Mouse (Mus musculus): ENCODE data around the gene Atxn7l2. TPM values are rescaled to one million over a fixed set of nuclear protein-coding genes. Genes with fewer than 3 reads are reported as not detected.
A peak's percentile ranks its signal among the peaks of the same experiment; 100 is the strongest.

Gene Atxn7l2
- polyA plus RNA-seq, 1 experiment from 2014 or later, result 27.1 TPM

DNA sequence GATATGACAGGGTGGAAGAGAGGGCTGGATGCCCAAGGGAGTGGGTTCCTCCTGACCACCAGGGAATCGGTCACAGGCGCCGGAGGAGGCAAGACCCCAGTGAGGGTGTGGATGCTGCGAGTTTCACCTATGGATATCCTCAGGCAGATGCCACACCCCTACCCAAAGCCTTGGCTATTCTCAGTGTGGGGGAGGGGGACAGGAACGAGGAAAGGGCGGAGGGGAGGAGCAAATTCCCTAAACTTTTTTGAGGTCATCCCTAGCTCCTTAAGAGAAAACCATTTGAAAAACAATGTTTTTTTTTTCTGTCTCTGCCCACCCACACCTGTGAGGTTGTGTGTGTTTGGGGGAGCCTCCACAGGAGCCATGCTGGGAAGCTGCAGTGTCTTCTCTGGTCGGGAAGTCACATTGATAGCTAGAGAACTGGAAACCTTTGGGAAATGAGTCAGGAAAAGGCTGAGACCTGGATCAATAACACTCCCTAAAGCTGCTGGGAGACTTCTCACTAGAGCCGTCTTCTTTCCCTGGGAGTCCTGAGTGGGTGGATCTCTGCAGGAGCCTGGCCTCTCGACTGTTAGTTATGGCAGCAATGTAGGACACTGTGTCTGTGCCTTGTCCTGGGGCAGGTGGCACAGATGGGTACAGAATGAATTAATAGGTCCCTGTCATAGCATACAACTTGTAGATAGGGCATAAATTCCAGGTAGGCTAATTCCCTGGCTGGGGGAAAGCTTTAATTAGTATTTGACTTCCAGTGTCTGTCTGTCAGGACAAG lies 21.8 kb downstream of the Atxn7l2 start:
- Histone ChIP-seq H3K27me3 (peaks cover 28% of the 10 kb centered on the region), H3K36me3 (0 out of 2 replicates have a peak, but pooled peaks cover 6% of the 10 kb centered on the region), H3K4me3 (no peak overlapping the region), H3K9me3 (no peaks in the 10 kb centered on the region), H3K4me2 (no peak overlapping the region), H3K4me1 (peaks cover 14% of the 10 kb centered on the region), H3K27ac (no peak overlapping the region), H3K9ac (no peak overlapping the region)
- WGBS, result 70% methylated on average over 9 of the region's 9 CpGs
- no peak for ATAC-seq (ENCODE audit: insufficient number of reproducible peaks, insufficient read depth, low FRiP score, low TSS enrichment, low read depth)

GRCm38 (mm10) chr3:108187111-108187795 lies 23.5 kb downstream of the Atxn7l2 start:
- Histone ChIP-seq H3K9ac (peak overlapping the region; percentile 73; the same call in 1 of the 2 replicates), H3K4me1 (peaks cover 14% of the 10 kb centered on the region), H3K4me2 (peak overlapping the region; percentile 91), H3K9me3 (no peaks in the 10 kb centered on the region), H3K36me3 (0 out of 2 replicates have a peak, but pooled peaks cover 6% of the 10 kb centered on the region), H3K27me3 (peaks cover 28% of the 10 kb centered on the region), H3K27ac (no peak overlapping the region), H3K4me3 (peak overlapping the region; percentile 66)
- no peak for ATAC-seq (ENCODE audit: insufficient number of reproducible peaks, insufficient read depth, low FRiP score, low TSS enrichment, low read depth)
- 53% methylated on average over 20 of the region's 20 CpGs for WGBS

DNA sequence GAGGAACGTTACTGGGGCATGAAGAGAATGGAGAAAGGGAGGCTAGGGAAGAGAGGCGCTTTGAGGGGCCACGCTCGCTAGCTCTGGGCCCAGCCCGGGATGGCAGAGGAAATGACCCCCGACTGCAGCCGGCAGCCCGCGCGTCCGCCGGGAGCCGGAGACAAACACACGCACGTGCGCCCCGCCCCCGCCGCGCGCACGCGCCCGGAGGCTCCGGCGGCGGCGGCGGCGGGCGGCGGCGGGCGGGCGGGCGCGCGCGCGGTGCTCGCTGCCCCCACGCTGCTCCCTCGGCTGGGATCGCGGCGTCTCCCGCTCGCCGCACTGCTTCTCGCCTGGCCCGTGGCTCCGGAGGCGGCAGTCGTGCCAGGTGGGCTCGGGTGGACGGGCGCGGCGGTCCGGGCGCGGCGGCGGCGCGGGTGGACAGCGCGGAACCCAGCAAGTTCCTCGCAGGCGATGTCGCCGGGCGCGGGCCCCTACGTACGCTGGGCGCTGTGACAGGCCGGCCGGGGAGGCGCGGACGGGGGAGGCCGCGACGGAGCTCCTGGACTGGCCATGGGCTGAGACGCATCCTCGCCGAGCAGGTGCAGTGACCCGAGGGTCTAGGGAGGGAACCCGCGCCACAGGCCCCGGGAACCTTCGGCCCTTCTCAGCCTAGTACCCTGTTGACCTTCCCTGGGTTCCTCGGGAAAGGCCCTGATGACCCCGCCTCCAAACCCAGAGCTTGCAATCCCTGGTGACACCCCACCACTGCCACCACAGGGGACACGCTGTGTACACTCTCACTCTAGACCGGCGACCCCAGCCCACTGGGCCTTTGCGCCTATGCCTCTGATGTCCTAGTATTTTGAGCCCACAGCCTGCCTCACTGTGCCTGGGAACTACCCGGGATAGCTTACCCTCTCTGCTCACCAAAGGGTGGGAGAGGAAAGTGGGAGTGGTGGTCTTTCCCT lies 24.4 kb downstream of the Atxn7l2 start, which contains the start of gene Amigo1:
Amigo1 (plus strand) TSS at position 238 of the 950 bp plus-strand sequence.
- Histone ChIP-seq H3K27ac (no peak within 1 kb of the TSS), H3K27me3 (peaks cover 28% of the 10 kb centered on the region), H3K9ac (peak within 1 kb of the TSS; percentile 73), H3K4me2 (peak within 1 kb of the TSS; percentile 91), H3K9me3 (no peaks in the 10 kb centered on the region), H3K36me3 (0 out of 2 replicates have a peak, but pooled peaks cover 6% of the 10 kb centered on the region), H3K4me3 (peak within 1 kb of the TSS; percentile 66), H3K4me1 (peaks cover 14% of the 10 kb centered on the region)
- ATAC-seq (ENCODE audit: insufficient number of reproducible peaks, insufficient read depth, low FRiP score, low TSS enrichment, low read depth), result peak; percentile 35; the same call in 1 of the 2 replicates
- 1% methylated on average over 91 of the region's 100 CpGs for WGBS

- Histone ChIP-seq H3K27me3 (peaks cover 28% of the 10 kb centered on the region), H3K9me3 (no peaks in the 10 kb centered on the region), H3K9ac (peak overlapping the region; percentile 73; the same call in 1 of the 2 replicates), H3K4me1 (peaks cover 14% of the 10 kb centered on the region), H3K36me3 (0 out of 2 replicates have a peak, but pooled peaks cover 6% of the 10 kb centered on the region), H3K4me3 (peak overlapping the region; percentile 66), H3K27ac (no peak overlapping the region), H3K4me2 (peak overlapping the region; percentile 91)
- 4% methylated on average over 16 of the region's 16 CpGs for WGBS
- ATAC-seq (ENCODE audit: insufficient number of reproducible peaks, insufficient read depth, low FRiP score, low TSS enrichment, low read depth), result no peak
Observed at GRCm38 (mm10) chr3:108185460-108186097, 25.2 kb downstream of the Atxn7l2 start.

GRCm38 (mm10) chr3:108184742-108185141 lies 26.0 kb downstream of the Atxn7l2 start:
- 77% methylated on average over 3 of the region's 3 CpGs for WGBS
- Histone ChIP-seq H3K36me3 (0 out of 2 replicates have a peak, but pooled peaks cover 6% of the 10 kb centered on the region), H3K4me3 (no peak overlapping the region), H3K4me2 (no peak overlapping the region), H3K9me3 (no peaks in the 10 kb centered on the region), H3K27ac (no peak overlapping the region), H3K4me1 (peaks cover 14% of the 10 kb centered on the region), H3K9ac (no peak overlapping the region), H3K27me3 (peaks cover 28% of the 10 kb centered on the region)
- ATAC-seq (ENCODE audit: insufficient number of reproducible peaks, insufficient read depth, low FRiP score, low TSS enrichment, low read depth), result no peak

DNA sequence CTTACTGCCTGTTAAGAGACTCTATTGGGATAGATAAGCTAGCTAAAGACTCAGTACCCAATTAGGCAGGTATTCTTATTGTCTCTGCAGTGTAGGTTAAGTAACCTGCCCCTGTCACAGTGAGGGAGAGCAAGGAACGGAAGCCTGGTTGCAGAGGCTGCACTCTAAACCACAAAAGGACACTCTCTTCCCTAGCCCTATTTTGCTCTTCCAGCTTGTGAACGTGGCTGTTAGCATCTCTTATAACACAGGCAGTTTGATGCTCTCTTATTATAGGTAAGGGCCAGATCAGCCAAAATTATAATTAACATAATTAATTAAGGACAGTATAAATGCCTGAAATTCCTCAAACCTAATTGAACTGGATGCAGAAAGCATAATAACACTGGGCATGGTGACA lies 30.2 kb downstream of the Atxn7l2 start:
- Histone ChIP-seq H3K4me3 (no peak overlapping the region), H3K27me3 (peaks cover 11% of the 10 kb centered on the region), H3K27ac (no peak overlapping the region), H3K9me3 (no peaks in the 10 kb centered on the region), H3K9ac (no peak overlapping the region), H3K4me2 (no peak overlapping the region), H3K4me1 (peaks cover 10% of the 10 kb centered on the region), H3K36me3 (no peaks in the 10 kb centered on the region)
- WGBS, result 32% methylated on average over 2 of the region's 2 CpGs
- ATAC-seq (ENCODE audit: insufficient number of reproducible peaks, insufficient read depth, low FRiP score, low TSS enrichment, low read depth), result no peak

- Histone ChIP-seq H3K27ac (no peak overlapping the region; the same call in 1 of the 2 replicates), H3K4me3 (no peak overlapping the region), H3K27me3 (no peaks in the 10 kb centered on the region), H3K4me1 (peaks cover 24% of the 10 kb centered on the region), H3K36me3 (no peaks in the 10 kb centered on the region), H3K9me3 (no peaks in the 10 kb centered on the region), H3K4me2 (no peak overlapping the region), H3K9ac (no peak overlapping the region)
- 59% methylated on average over 7 of the region's 7 CpGs for WGBS
- ATAC-seq (ENCODE audit: insufficient number of reproducible peaks, insufficient read depth, low FRiP score, low TSS enrichment, low read depth), result no peak
Observed at GRCm38 (mm10) chr3:108178756-108179715, 31.7 kb downstream of the Atxn7l2 start.

DNA sequence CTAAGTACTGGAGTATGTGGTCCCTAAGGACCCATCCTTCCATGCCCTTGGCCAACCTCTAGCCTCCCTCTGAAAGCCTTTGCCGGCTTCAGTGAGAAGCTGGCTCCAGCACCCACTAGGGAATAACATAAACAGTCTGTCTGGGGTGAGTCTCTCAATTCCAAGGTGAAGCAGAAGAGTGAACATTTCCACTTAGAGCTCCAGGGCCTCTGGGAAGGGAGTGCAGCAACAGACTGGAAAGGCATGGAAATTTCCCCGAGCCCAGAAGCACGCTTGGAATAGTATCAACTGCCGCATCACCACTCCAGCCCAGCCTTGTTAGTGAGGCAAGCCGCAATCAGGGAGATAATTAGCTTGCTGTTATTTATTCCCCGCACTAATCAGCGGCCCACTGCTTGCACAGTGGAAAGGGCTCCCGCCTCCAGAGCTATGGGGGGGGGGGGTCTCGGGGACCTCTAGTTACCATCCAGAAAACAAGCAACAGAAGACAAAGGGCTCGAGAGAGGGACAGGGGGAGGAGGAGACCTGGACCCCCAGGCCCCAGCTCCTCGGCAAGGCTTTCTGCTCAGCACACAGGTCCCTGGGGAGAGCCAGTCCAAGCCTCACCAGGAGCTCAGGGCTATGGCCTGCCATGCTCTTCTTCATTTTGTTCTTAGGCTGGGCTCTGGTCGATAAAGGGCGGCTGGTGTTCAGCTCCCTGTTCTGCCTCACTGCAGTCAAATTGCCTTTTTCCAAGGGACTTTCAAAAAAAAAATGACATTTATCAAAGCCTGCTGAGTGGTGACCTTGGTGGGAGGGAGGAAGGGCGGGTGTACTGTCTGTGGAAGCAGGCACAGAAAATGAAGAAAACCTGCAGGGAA lies 35.8 kb downstream of the Atxn7l2 start:
- 22% methylated on average over 14 of the region's 14 CpGs for WGBS
- ATAC-seq (ENCODE audit: insufficient number of reproducible peaks, insufficient read depth, low FRiP score, low TSS enrichment, low read depth), result peak; percentile 77
- H3K9me3 ChIP-seq, result no peaks in the 10 kb centered on the region
- H3K4me2 ChIP-seq, result peak overlapping the region; percentile 12
- no peaks in the 10 kb centered on the region for H3K27me3 ChIP-seq
- no peak overlapping the region for H3K4me3 ChIP-seq
- H3K9ac ChIP-seq, result no peak overlapping the region
- H3K4me1 ChIP-seq, result peaks cover 24% of the 10 kb centered on the region
- no peaks in the 10 kb centered on the region for H3K36me3 ChIP-seq
- peak overlapping the region; percentile 58 for H3K27ac ChIP-seq

- Histone ChIP-seq H3K36me3 (no peaks in the 10 kb centered on the region), H3K9me3 (no peaks in the 10 kb centered on the region), H3K27ac (no peak overlapping the region), H3K9ac (0 out of 2 replicates have a peak overlapping the region, but pooled peaks have one; percentile 33), H3K4me1 (peaks cover 48% of the 10 kb centered on the region), H3K4me3 (no peak overlapping the region), H3K27me3 (peaks cover 4% of the 10 kb centered on the region; the same call in 1 of the 2 replicates), H3K4me2 (no peak overlapping the region)
- 35% methylated on average over 3 of the region's 3 CpGs for WGBS
- no peak for ATAC-seq (ENCODE audit: insufficient number of reproducible peaks, insufficient read depth, low FRiP score, low TSS enrichment, low read depth)
Observed at GRCm38 (mm10) chr3:108169199-108169598, 41.5 kb downstream of the Atxn7l2 start.
